Mouse (Mus musculus) intestine, embryonic 16.5 days (tissue): ENCODE data around the gene D630045J12Rik. TPM values are rescaled to one million over a fixed set of nuclear protein-coding genes. Genes with fewer than 3 reads are reported as not detected.

ENCODE experiments used
- ATAC-seq: fragments of 200-750 bp; cut with Nextera tagmentation; 2 replicates; pipeline ENCODE4 v1.8.0; 2017; ENCODE audit warnings: moderate TSS enrichment, moderate library complexity
- H3K27ac ChIP-seq: fragments of 300-500 bp; sonication (generic); 2 replicates; pipeline ENCODE4 v1.5.1; 2014; ENCODE audit warnings: mild to moderate bottlenecking, low read length
- H3K27me3 ChIP-seq: fragments of 300-500 bp; sonication (generic); replicated peaks from 2 replicates; pipeline ENCODE4 v1.6.1; 2014; ENCODE audit warnings: low read length, control low read depth, mixed read lengths; ENCODE audit not compliant: control insufficient read depth, insufficient read depth
- H3K36me3 ChIP-seq: fragments of 300-500 bp; sonication (generic); 2 replicates; pipeline ENCODE4 v1.6.1; 2014; ENCODE audit warnings: low read length, control low read depth; ENCODE audit not compliant: control insufficient read depth, insufficient read depth
- H3K4me1 ChIP-seq: fragments of 300-500 bp; sonication (generic); 2 replicates; pipeline ENCODE4 v1.6.1; 2014; ENCODE audit warnings: low read length, control low read depth, mixed read lengths; ENCODE audit not compliant: control insufficient read depth, insufficient read depth
- H3K4me2 ChIP-seq: fragments of 300-500 bp; sonication (generic); 2 replicates; pipeline ENCODE4 v1.6.1; 2014; ENCODE audit warnings: low read depth, low read length, control low read depth
- H3K4me3 ChIP-seq: fragments of 300-500 bp; sonication (generic); 2 replicates; pipeline ENCODE4 v1.5.1; 2014; ENCODE audit warnings: mild to moderate bottlenecking, low read length
- H3K9ac ChIP-seq: fragments of 300-500 bp; sonication (generic); 2 replicates; pipeline ENCODE4 v1.6.1; 2014; ENCODE audit warnings: low read depth, low read length
- H3K9me3 ChIP-seq: fragments of 300-500 bp; sonication (generic); 2 replicates; pipeline ENCODE4 v1.6.1; 2016; ENCODE audit warnings: low read length, control low read depth; ENCODE audit not compliant: control insufficient read depth
- WGBS: fragments of 180-500 bp; shearing (Covaris S2); extraction: QIAGEN DNeasy Blood & Tissue Kit; methylation state at CpG from one replicate; pipeline ENCODE4 v1.1.7; 2014; 5-methylcytosine and 5-hydroxymethylcytosine counted together
- polyA plus RNA-seq: library from polyadenylated mRNA; unstranded; fragments of >200 nt; fragmentation: Nextera tagmentation; extraction: Ambion mirVana; gene quantifications from 2 replicates; pipeline ENCODE4 v1.2.1, GENCODE M21; 2015

D630045J12Rik gene
- 1.5 and 1.6 TPM in 2 replicates for polyA plus RNA-seq

DNA sequence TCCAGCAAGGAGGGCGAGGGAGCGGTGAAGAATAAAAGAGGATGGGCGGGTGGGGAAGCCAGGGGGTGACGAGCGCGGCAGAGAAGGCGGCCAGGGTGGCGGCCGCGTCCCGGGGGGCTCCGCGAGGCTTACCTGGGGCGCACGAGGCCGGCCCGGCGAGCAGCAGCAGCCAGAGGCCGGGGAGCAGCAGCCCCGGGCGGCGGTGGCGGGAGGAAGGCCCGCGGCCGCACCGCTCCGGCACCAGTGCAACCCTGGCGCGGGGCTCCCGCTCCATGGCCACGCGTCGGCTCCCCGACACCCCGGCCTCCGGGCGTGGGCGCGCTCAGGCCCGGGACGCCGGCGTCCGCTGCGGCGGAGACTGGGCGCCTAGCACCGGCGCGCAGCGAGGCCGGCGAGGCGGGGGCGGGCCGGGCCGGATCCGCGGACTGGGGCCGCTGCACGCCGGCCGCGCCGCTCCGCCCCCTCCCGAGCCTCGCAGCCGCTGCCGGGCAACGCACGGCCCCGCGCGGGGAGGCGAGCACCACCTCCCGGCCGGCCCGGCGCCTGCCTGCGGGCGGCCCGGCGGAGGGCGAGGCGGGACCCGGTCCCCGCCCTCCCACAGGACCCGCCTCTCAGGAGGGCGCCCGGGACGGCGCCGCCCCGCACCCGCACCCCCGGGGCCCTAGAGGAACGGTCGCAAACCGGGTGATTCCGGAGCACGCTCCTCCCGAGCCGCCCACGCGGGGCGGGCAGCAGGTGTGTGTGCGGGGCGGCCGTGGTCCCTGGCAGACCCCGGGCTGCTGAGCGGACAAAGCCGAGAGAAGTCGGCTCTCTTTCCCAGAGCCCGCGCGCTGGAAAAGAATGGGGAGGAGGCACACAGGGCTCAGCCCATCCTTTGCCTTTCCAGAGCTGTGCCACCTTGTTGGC is at the start of gene D630045J12Rik:
Gene D630045J12Rik, minus strand, starts transcription at position 274 of the 906 bp plus-strand sequence.
- under 1% methylated on average over 107 of the region's 118 CpGs for WGBS
- Histone ChIP-seq H3K36me3 (no peaks in the 10 kb centered on the region), H3K9me3 (no peaks in the 10 kb centered on the region), H3K27ac (peak within 1 kb of the TSS; percentile 51), H3K9ac (peak within 1 kb of the TSS; percentile 85), H3K4me2 (peak within 1 kb of the TSS; percentile 91), H3K4me3 (peak within 1 kb of the TSS; percentile 77), H3K4me1 (peaks cover 13% of the 10 kb centered on the region), H3K27me3 (no peaks in the 10 kb centered on the region)
- ATAC-seq, result peak; percentile 99

DNA sequence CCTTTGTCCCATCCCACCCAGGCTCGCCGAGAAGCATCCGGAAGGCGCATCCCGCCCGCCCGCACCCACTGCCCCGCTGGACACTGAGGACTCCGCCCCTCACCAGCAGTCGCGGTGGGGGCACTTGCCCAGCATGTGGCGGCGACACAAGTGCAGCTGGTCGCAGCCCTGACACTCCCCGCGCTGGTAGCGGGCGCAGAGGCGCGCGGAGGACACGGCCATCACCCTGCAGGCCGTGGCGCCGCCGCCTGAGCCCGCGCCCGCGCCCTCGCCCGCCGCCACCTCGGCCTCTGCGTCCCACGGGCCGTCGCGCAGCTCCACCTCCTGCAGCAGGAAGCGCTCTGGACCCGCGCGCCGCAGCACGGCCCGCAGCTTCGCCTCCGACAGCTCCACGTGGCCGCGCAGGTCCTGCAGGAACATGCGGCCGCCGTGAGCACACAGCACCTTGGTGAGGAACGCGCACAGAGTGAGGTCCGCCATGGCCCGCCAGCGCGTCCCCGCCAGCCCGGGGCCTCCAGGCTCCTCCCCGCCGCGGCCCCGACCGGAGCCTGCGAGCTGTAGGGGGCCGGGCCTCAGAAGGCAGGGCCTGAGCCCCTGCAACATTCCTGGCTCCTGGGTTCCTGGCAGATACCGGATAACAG is 45.1 kb upstream of the D630045J12Rik start, which contains the start of gene Zc3hav1l:
Gene Zc3hav1l, minus strand, starts transcription at position 499 of the 641 bp plus-strand sequence.
- Histone ChIP-seq H3K27me3 (no peaks in the 10 kb centered on the region), H3K36me3 (peaks cover 13% of the 10 kb centered on the region; the same call in 1 of the 2 replicates), H3K9me3 (no peaks in the 10 kb centered on the region), H3K4me1 (no peaks in the 10 kb centered on the region), H3K4me3 (peak within 1 kb of the TSS; percentile 82), H3K27ac (peak within 1 kb of the TSS; percentile 96), H3K9ac (peak within 1 kb of the TSS; percentile 98), H3K4me2 (peak within 1 kb of the TSS; percentile 69)
- WGBS, result under 1% methylated on average over 69 of the region's 70 CpGs
- ATAC-seq, result peak; percentile 98

DNA sequence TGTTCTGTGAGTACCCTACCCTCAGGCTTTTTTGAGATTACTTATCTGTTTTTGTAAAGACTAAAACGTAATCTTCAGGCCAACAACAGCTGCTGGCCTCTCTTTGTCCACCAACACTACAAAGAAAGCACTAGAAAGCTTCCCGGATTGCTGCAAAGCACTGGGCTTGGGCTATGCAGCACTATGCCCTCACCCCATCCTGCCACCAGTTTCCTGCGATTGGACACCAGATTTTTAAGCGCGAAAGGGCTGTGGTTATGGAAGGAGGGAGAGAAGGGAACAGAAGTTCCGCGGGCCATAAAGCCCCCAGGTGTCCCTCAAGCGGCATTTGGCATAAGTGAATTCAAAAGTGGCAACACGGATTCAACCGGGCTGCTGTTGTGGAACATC is 44.4 kb upstream of the D630045J12Rik start:
- Histone ChIP-seq H3K36me3 (peaks cover 13% of the 10 kb centered on the region; the same call in 1 of the 2 replicates), H3K9ac (peak overlapping the region; percentile 98), H3K4me2 (peak overlapping the region; percentile 69), H3K9me3 (no peaks in the 10 kb centered on the region), H3K27me3 (no peaks in the 10 kb centered on the region), H3K4me1 (no peaks in the 10 kb centered on the region), H3K4me3 (peak overlapping the region; percentile 82), H3K27ac (peak overlapping the region; percentile 96)
- under 1% methylated on average over 10 of the region's 10 CpGs for WGBS
- peak; percentile 37; the same call in 1 of the 2 replicates for ATAC-seq

DNA sequence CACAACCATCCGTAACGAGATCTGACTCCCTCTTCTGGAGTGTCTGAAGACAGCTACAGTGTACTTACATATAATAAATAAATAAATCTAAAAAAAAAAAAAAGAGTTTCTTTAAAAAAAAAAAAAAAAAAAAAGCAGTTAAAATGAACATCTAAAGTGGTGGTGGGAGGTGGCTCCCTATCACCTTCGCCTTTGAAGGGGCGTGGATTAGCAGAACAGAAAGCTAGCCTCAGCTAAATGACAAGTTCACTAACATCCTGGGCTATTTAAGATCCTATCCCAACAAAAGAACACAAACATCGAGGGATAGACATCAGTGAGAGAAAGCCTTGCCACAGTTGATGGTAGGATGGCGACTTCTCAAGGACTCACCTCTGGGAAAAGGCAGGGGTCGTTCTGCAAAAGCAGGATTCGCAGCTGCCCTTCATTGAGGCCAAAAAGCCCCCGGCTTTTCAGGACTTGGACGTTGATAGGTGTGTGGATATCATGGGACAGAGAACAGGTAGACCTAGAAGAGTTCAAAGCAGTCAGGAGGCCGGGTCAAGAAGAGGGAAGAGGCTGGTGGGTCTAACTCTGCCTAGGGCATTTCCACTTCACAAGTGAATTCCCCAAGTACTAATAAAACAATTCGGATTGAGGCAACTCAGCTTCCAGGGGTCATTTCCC is 43.9 kb upstream of the D630045J12Rik start:
- no peaks in the 10 kb centered on the region for H3K4me1 ChIP-seq
- H3K9ac ChIP-seq, result peak overlapping the region; percentile 98
- no peaks in the 10 kb centered on the region for H3K27me3 ChIP-seq
- no peaks in the 10 kb centered on the region for H3K9me3 ChIP-seq
- no peak for ATAC-seq
- H3K36me3 ChIP-seq, result peaks cover 15% of the 10 kb centered on the region; the same call in 1 of the 2 replicates
- H3K4me3 ChIP-seq, result peak overlapping the region; percentile 82
- WGBS, result 30% methylated on average over 12 of the region's 12 CpGs
- H3K4me2 ChIP-seq, result peak overlapping the region; percentile 69
- H3K27ac ChIP-seq, result peak overlapping the region; percentile 96

DNA sequence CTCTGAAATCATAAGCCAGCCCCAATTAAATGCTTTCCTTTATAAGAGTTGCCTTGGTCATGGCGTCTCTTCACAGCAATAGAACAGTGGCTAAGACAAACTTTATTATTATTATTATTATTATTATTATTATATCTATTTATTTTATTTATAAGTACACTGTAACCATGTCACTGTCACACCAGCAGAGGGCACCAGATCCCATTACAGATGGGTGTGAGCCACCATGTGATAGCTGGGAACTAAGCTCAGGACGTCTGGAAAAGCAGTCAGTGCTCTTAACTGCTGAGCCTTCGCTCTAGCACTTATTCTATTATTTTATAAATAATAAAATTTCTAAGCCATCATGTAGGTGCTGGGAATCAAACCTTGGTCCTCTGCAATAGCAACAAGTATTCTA is 39.9 kb upstream of the D630045J12Rik start:
- 76% methylated on average over 3 of the region's 3 CpGs for WGBS
- no peak overlapping the region for H3K4me3 ChIP-seq

DNA sequence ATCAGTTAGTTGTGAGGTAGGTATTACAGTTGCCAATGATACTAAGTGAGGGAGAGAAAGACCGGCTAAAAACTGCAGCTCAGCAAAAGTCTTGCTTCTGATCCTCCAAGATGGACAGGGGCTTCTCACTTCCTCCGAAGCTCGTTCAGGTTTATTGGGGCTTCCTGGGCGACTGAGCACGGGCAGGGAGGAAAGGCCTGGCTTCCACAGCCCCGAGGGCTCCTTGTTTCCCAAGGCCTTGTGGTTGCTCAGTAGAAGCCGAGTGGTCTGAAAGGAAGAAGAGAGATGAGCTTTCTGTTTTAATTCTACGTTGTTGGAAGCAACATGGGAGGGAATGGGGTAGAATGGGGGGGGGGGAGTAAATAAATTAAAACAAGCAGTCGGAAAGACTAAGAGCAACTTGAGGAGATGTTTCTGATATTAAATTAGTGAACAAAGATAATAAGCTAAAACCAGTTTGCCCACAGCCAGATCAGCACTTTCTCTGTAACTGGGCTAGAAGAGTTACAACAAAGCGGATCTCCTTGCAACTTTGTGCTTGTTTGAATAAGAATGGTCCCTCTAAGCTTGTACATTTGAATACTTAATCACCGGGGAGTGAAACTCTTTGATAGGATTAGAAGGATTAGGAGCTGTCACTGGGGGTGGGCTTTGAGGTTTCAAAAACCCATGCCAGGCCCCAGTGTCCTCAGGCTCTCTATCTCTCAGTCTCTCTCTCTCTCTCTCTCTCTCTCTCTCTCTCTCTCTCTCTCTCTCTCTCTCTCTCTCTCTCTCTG is 39.2 kb upstream of the D630045J12Rik start:
- Histone ChIP-seq H3K36me3 (peaks cover 15% of the 10 kb centered on the region; the same call in 1 of the 2 replicates), H3K27me3 (no peaks in the 10 kb centered on the region)
- WGBS, result 65% methylated on average over 11 of the region's 11 CpGs

More for the DNA sequence above, 39.9 kb upstream of the D630045J12Rik start:
- no peaks in the 10 kb centered on the region for H3K4me1 ChIP-seq
- H3K27ac ChIP-seq, result no peak overlapping the region
- no peak for ATAC-seq
- no peaks in the 10 kb centered on the region for H3K9me3 ChIP-seq
- peaks cover 15% of the 10 kb centered on the region; the same call in 1 of the 2 replicates for H3K36me3 ChIP-seq
- no peak overlapping the region for H3K9ac ChIP-seq
- H3K27me3 ChIP-seq, result no peaks in the 10 kb centered on the region
- H3K4me2 ChIP-seq, result no peak overlapping the region

DNA sequence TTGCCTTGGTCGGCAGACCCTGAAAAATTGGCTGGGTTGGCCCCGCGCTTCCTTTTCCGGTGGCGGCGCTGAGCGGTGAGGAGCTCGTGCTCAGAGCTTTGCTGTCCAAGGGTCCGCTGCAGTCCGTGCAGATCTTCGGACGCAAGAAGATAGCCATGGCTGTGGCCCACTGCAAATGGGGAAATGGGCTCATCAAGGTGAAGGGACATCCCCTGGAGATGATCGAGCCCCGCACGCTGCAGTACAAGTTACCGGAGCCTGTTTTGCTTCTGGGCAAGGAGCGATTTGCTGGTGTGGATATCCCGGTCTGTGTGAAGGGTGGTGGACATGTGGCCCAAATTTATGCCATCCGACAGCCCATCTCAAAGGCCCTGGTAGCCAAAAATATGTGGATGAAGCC is 30.6 kb upstream of the D630045J12Rik start:
- ATAC-seq, result no peak
- Histone ChIP-seq H3K27me3 (no peaks in the 10 kb centered on the region), H3K4me3 (no peak overlapping the region), H3K36me3 (peaks cover 17% of the 10 kb centered on the region), H3K9ac (no peak overlapping the region), H3K27ac (no peak overlapping the region), H3K4me1 (no peaks in the 10 kb centered on the region), H3K4me2 (no peak overlapping the region), H3K9me3 (peaks cover 5% of the 10 kb centered on the region)
- 98% methylated on average over 19 of the region's 19 CpGs for WGBS

More for the DNA sequence above, 39.2 kb upstream of the D630045J12Rik start:
- Histone ChIP-seq H3K4me2 (no peak overlapping the region), H3K27ac (no peak overlapping the region), H3K9ac (no peak overlapping the region), H3K4me1 (no peaks in the 10 kb centered on the region), H3K9me3 (no peaks in the 10 kb centered on the region), H3K4me3 (no peak overlapping the region)
- no peak for ATAC-seq

DNA sequence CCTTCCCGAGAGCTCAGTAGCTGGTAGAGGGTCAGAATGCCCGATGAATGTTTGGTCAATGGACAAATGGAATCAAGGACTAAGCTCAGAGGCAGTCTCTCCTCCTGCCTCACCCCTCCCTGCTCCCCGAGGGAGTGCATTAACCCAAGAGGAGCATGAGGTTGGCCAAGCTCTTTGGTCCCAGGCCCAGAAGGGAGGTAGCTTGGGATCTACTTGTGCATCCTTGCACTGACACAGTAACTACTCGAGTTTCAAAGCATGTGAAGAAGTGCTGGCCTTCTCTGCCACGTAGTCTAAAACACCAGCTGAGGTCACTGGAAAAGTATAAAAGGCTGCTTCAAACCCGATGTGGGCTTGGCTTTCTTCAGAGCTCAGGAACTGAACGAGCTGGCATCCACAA is 10.7 kb upstream of the D630045J12Rik start:
- no peak overlapping the region for H3K4me2 ChIP-seq
- no peaks in the 10 kb centered on the region for H3K9me3 ChIP-seq
- H3K27ac ChIP-seq, result no peak overlapping the region
- H3K4me3 ChIP-seq, result no peak overlapping the region
- no peaks in the 10 kb centered on the region for H3K27me3 ChIP-seq
- no peaks in the 10 kb centered on the region for H3K4me1 ChIP-seq
- WGBS, result 68% methylated on average over 7 of the region's 7 CpGs
- no peak overlapping the region for H3K9ac ChIP-seq
- H3K36me3 ChIP-seq, result no peaks in the 10 kb centered on the region
- no peak for ATAC-seq
